Mouse (Mus musculus): ENCODE results near the gene H6pd.

H6pd gene

DNA sequence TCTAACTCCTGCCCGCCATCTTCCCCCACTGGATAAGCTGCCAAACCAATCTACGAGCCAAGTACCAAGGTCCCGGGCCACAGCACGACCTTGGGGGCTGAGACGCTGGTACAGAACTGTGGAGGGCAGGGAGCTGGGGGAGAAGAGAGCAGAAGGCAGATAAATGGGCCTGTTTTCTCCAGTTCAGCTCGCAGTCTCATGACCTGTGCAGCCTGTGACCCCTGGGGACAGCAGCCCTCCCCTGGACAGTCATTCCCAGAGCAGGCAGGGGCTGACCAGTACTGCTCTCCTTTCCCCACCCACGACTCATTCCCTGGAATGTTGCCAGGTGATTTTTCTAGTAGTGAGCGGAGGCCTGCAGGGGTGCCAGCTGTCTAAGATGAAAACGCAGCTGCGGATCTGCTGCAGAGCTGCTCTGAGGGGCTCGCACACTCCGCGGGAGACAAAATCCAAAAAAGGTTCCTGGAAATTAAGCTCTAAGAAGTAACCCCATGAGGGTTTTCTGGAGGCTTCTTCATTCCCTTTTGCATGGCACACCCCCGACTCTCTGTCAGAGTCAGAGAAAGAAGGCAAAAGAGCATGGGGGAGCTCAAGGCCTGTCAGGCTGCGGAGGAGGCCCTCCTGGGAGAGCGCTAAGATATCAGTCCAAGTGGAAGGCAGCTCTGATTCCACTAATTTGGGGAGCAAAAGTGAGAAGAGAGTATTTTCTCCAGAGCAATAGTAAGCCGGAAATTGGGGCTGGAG is 30.9 kb downstream of the H6pd start:
- intact Hi-C loops (cut with DNase I): no loop called here

DNA sequence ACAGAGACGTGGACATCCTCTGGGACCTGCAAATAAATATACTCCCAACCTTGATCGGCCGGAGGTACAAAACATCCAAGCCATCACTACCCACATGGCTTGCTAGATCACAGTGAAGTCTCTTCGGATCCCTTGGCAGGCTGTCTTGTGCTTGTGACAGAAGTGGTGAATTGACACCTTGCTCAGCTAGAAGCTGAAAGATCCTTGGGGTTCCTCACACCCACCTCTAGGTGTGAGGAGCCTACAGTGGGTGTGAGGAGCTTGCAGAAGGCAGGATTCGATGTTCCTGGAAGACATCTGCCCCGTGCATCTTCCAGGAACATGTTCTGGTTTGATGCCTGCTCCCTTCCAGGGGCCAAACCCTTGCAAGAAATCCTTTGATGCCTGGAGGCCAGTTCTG is 31.6 kb downstream of the H6pd start:
- intact Hi-C loops (cut with DNase I): no loop called here

DNA sequence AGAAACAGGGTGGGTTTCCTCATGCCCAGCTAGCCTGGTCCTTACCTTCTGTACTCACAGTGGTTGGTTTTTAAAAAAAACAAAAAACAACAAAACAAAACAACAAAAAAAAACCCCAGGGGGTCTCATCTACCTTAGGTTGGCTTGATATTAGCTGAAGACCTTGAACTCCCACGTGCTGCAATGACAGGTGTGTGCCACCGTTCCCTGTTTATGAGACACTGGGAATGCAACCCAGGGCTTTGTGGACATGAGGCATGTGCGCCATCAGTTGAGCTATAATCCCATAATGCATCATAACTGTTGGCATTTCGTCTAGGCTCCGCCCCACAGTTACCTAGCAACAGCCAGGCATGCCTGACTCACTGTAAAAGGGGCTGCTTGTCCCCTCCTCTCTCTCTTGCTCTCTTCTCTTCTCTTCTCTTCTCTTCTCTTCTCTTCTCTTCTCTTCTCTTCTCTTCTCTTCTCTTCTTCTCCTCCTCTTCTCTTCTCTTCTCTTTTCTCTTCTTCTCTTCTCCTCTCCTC is 33.0 kb downstream of the H6pd start:
- intact Hi-C loops (cut with DNase I): no loop called here

DNA sequence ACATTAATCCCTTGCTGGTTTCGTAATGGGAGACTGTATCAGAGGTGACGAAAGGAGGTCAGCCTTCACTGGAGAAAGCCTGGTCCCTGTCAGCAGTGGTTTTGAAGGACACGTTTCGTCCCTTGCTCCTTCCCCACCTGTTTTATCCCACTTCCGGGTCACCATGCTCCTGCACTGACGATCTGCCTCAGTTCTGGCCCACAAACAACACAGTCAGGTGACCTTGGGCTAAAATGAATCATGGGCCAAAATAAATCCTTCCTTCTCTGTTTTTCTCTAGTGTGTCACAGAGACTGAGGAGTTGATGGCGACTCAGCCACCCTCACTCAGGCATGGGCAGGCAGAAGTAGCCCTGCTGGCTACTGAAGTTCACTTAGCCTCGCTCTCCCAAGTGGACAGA is 33.5 kb downstream of the H6pd start:
- intact Hi-C loops (cut with DNase I): no loop called here

DNA sequence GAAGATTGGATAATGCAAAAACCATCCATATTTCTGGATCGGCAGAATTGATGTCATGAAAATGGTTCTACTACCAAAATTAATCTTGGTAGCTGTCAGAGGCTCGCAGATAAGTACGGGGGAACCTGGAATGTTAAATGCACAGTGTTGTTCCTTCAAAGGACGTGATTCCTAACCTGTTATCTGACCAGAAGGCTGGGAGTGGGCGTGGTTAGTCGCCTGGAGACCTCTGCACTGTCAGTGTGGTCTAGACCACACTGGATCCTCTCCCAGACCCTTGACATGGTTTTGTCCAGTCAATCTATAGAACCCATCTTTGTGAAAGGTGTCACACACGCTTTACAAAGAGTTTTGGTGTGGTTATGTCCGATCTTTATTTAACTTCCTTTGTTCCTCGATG is 37.4 kb downstream of the H6pd start:
- intact Hi-C loops (cut with DNase I): no loop called here

DNA sequence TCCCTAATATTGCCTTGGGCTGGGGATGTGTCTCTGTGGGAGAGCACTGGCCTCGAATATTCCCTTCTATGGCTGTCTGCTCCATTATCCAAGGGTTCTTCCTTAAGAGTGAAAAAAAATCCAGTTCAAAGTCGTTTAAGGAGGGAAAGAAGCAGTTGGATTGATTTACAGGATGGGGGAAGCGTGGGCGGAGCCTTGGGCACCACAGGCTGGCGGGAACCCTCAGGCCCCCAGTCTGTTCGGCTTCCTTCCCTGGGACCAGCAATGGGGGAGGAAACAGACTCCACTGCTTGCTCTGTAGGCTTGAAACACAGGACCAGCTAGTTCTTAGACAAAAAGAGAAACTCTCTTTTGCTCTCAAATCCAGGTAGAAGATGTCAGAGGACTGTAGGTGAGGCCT is 40.3 kb downstream of the H6pd start:
- intact Hi-C loops (cut with DNase I): no loop called here

DNA sequence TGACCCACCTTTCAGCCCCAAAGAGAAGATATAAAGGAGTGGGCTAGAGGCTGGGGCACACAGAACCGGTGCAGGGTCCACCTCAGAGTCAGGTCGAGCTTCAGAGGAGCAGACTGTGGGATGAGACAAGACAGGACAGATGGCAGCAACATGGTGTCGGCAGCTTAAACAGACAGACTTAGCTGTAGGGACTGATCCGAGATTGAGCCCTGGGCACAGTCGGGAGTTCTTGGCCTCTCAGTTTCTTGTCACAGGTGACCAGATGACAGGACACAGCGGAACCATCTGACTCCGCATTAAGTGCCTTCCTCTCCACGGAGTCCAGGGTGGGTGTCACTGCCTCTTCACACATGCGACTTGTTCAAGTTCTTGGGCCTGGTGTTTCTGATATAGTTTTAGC is 41.9 kb downstream of the H6pd start:
- intact Hi-C loops (cut with DNase I): no loop called here

DNA sequence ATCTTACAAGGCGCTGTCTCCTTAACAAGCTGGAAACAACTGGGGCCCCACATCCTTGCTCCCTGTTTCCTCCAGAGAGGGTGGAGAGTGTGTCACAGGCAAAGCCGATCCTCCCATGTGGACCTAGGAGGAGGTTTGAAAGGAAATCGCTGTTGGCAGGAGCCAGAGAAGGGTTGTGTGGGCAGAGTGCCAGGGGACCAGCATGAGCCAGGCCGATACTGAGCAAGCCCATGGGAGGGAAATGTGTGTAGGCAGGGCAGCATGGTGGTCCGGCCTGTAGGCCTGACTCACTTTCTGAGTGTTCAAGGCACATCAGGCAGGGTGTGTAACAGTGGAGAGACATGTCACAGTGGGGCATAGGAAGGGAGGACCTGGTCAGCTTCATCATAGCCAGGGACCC is 42.6 kb downstream of the H6pd start:
- intact Hi-C loops (cut with DNase I): no loop called here

DNA sequence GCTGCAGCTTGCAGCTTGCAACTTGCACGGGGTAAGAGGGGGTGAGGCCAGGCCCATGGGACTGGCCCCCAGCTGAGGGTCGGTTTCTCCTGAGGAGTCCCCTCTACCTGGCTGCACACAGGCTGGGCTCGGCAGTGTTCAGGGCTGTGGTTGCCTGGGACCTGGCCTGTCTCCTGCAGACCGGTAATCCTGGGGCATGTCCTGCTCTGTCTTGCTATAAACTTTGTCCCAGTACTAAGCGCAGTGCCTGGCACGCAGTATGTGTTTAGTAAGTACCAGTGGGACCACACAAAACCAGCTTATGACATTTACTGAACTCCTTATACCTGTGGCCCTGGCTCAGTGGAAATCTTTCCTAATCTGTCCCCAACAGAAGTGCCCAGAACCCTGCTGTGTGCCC is 43.2 kb downstream of the H6pd start:
- intact Hi-C loops (cut with DNase I): no loop called here

DNA sequence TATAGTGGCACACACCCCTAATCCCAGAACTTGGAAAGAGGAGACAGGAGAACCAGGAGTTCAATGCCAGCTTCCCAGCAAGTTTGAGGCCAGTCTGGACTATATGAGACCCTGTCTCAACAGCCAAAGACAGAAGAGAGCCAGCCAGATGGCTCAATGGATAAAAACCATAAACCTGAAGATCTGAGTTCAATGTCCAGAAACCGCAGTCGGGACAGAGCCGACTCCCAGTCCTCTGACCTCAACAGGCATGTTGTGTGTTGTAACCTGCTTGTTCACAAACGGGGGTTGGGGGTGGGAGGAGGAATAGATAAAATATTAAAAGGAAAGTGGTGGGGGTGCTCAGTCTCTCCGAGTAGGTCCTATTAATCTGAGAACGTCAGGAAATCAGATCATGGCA is 43.6 kb downstream of the H6pd start:
- intact Hi-C loops (cut with DNase I): no loop called here

DNA sequence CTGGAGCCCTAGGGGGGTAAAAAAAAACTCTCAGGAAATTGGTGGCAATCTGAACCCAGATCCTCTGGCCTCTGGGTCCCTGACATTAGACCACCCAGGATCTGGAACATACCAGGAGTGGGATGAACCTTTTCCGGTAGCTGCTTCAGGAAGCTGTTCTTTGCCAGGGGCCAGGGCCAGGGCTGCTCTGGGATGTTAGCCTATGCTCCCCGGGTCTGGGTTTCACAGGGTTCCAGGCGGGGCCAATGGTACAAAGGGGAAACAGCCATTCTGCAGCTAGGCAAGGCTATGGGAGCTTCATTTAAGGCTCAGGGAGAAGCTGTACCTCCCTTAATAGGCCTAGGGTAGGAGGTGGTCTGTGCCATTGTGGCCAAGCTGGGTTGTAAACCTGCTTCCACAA is 44.1 kb downstream of the H6pd start:
- intact Hi-C loops (cut with DNase I): no loop called here

DNA sequence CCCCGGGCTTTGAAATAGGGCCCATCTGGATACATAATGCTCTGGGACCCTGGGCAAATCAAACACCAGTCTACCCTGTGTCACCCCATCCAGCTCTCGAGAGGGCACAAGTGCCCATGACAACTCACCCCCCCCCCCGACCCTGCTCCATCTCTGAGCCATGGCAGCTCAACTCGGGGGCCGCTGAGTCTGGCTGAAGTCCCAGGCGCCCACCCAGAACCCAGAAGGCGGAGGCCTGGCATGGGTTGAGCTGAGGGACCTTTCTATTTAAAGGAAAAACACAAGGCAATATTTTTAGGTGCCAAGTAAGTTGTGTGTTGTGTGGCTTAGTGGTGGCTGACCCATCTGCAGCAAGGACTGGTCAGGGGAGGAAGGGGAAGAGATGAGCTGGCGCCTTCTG is 44.5 kb downstream of the H6pd start:
- intact Hi-C loops (cut with DNase I): no loop called here

DNA sequence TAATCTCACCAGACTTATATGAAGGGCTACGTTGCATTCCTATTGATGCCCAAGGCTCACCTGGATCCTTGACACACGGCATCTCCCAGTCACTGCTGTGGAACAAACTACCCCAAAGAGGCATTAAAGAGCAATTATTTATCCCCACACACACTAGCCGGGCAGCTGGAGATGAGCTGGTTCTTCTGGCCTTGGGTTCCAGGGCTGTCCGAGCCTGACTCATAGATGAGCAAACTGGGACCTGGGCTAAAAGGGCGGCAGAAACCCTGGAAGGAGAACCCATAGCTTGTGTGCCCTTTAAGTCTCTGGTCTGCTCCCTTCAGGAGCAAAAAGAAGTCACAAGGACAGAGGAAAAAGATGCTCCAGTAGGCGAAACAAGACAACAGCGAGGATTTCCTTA is 48.4 kb downstream of the H6pd start:
- intact Hi-C loops (cut with DNase I): no loop called here

DNA sequence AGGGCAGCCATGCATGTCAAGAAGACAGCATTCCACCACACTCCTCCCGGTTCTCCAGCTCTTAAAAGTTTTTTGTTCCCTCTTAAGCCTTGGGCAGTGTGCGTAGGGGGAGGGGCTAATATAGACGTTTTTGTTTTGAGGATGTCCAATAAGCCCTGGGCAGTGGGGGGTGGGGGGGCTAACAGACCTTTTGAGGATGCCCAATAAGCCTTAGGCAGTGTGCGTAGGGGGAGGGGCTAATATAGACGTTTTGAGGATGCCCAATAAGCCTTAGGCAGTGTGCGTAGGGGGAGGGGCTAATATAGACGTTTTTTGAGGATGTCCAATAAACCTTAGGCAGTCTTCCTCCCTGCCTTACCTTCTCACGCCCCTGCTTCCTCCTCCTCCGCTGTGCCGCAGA is 49.0 kb downstream of the H6pd start:
- intact Hi-C loops (cut with DNase I): no loop called here

DNA sequence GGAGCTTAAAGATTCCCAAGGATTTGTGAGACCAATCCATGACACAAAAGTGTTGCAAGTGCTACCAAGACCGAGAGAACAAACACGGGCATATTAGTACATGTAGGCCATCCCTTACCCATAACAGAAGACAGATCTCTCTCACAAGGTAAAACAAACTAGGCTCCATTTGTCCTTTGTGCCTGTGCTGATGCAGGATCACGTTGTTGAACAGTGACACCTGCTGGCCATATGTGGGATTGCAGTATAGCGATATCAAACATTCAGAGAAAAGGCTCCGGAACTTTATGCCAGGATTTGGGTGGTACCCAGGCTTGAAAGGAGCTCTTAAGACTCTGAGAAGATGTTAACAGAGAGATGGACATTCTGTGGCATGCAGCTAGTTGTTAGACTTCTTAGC is 50.3 kb downstream of the H6pd start:
- intact Hi-C loops (cut with DNase I): loop anchor here (1.0 kb wide), 1 partner anchor 152 kb away; no protein-coding TSS in a partner anchor

DNA sequence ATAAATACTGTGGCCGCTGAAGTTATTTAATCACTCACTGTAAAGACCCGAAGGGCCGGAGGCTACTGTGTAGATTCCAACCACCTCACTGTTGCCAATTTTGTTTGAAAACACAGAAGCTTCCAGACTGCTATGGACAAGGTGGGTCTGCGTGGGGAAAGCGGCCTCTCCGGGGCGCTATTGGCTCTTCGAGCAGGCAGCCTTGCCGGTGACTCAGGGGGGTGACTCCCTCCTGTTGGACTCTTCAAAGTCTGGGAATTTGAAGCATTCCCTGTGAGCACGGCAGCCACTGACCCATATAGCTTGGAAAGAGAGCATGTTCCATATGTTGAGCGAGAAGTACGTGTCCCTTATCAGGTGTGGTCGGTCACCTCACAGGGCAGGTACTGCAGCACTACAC is 52.8 kb downstream of the H6pd start:
- intact Hi-C loops (cut with DNase I): loop anchor here (2.0 kb wide), 1 partner anchor 117 kb away; no protein-coding TSS in a partner anchor

DNA sequence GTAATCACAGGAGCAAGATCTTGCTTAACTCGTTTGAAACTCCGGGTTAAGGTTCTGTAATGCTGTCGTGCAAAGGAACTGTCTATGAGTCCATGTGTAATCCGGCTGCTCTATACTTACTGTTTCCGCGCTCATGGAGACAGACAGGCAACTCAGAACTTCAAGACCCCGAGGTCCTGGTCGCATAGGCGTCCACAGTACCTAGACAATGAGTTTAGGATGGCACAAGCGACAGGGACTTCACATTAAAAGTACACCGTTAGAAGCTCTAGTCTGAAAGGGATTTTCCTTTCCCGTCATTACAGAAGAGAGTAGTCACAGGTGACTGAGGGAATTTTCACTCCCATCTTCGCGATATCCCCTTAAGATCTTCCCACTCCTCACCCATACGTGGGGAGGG is 53.2 kb downstream of the H6pd start:
- intact Hi-C loops (cut with DNase I): loop anchor here (2.0 kb wide), 1 partner anchor 117 kb away; no protein-coding TSS in a partner anchor

DNA sequence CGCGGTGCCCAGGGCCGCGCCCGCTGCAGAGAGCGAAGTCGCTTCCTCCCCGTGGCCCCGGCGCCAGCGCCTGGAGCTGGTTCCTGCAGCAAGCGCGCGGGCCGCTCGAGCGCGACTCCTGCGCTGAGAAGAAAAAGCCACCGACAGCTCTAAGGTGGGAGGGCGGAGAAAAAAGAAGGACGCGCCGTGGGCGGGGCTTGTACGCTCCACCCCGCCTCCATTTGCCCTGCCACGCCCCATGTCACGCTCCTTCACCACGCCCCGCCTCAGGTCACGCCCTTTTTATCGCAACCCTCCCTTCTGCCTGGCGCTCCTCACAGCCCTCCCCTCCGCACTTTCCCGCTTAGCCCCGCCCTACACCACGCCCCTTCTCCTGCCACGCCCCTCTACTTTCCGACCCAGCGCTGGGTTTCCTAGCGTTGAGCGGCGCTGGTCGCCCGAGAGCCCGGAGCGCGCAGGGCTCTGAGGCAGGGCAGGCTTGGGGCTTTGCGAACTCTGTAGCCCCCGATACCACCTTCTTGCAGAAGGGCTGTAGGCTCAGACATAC is 53.9 kb downstream of the H6pd start, which contains the start of gene Spsb1:
Gene Spsb1, minus strand, starts transcription at position 151 of the 547 bp plus-strand sequence.
- intact Hi-C loops (cut with DNase I): loop anchor here (5.0 kb wide), 1 partner anchor 53 kb away; no protein-coding TSS in a partner anchor

DNA sequence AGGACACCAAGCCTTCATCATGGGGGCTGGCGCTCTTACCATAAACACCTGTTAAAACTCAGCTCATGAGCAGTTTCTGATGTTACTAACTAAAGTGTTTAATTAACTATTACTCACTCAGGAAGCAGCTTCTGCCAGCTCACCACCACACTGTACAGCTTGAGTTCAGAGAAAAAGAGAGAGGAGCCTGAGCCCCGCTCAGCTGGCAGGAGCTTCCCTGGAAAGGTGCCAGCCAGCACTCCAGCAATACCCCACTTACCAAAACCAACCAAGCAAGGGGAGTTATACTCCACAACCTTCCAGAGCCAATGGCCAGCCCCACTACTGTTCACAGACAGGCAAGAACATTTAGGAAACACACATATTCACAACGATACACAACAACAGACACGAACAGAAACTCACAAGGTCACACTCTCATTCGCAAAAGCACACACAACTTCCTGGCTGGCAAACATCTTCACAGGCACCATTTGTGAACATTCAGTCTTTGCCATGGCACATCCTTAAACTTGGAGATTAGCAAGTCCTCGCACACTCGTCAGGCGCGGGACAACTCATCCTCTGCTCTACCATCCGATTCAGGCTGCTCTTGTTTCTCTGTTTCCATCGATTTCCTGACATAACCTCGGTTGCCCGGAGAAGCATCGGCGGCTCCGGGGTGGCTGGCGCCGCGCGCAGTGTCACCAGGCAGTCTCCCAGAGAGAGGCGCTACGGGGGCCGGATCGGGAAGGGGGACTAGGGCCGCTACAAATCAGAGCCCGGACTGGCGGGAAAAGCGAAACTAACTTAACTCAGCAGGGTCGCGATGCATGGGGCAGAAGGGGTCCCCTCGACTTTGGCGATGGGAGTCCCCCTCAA is 55.0 kb downstream of the H6pd start:
- intact Hi-C loops (cut with DNase I): loop anchor here (5.0 kb wide), 1 partner anchor 52 kb away; no protein-coding TSS in a partner anchor

DNA sequence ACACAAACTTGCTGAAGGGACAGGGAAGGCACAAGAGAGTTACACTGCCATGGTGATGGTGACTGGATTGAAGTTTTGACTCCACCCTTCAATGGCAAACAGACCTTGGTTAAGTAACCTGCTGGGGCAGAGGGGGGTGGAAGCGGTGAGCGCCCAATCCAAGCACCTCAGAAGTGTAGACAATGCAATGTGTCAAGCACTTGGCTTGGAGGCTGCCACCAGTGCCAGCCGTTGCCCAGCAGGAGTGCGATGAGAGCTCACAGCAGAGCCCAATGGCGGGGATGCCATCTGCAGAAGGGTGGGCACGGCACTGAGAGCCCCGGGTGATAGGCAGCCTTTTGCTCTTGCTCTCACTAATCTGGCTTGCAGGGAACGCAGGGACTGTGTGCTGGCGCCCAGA is 56.6 kb downstream of the H6pd start:
- intact Hi-C loops (cut with DNase I): loop anchor here (5.0 kb wide), 1 partner anchor 50 kb away; no protein-coding TSS in a partner anchor

DNA sequence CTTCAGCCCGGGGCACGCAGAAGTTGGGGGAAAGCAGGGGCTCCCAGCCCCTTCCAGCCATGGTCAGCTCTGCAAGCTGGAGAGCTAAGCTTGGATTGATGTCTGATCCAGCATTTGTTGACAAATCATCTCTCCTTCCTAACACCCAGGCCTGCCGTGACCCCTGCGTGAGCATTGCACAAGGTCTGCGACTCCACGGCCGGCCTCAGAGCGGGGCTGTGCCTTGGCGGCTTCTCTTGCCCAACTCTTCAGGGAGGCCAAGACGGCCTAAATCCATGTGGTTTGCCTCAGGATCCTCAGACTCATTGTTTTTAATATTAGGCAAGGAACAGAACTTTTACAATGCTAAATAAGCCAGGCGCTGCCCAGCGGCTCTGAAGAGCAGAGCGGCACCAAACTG is 57.6 kb downstream of the H6pd start:
- intact Hi-C loops (cut with DNase I): loop anchor here (5.0 kb wide), 1 partner anchor 49 kb away; no protein-coding TSS in a partner anchor

DNA sequence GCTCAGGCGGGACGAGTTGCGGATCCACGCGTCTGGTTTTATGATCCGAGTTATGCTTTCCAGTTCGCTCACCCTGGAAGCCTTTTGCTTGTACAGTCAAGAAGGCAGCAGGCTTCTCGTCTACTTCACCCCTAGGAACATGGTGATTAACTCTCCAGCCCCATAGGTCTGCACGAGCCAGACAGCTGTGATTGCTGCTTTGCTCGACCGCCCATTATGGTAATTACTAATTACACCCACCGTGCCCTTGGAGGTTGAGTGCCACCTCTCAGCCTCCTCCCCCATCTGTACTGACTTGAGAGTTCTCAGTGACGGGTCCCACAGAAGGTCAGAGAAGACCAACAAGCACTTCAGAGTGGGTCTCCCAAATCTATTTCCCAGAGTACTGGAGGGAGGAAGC is 59.1 kb downstream of the H6pd start:
- intact Hi-C loops (cut with DNase I): loop anchor here (5.0 kb wide), 2 partner anchors 47 to 57 kb away; no protein-coding TSS in a partner anchor

Data from adrenal gland (tissue).